Mouse (Mus musculus): ENCODE results near the gene Wdr91. TPM values are rescaled to one million over a fixed set of nuclear protein-coding genes. Genes with fewer than 3 reads are reported as not detected.

Wdr91 gene
- 14.8 to 23.2 TPM (median 20.6 TPM) in 3 replicates for total RNA-seq (2017)

GRCm38 (mm10) chr6:34910371-34911219 is at the start of gene Wdr91:
Gene Wdr91, minus strand, starts transcription at chr6:34910876.
- ATAC-seq (replicated peaks; ENCODE audit: insufficient number of reproducible peaks, low FRiP score, low TSS enrichment, poor library complexity, severe bottlenecking): peak; percentile 86

- ATAC-seq (replicated peaks; ENCODE audit: insufficient number of reproducible peaks, low FRiP score, low TSS enrichment, poor library complexity, severe bottlenecking): no peak
Observed at GRCm38 (mm10) chr6:34959131-34959530, 48.5 kb upstream of the Wdr91 start.

GRCm38 (mm10) chr6:34955862-34956241 is 45.2 kb upstream of the Wdr91 start:
- no peak for ATAC-seq (replicated peaks; ENCODE audit: insufficient number of reproducible peaks, low FRiP score, low TSS enrichment, poor library complexity, severe bottlenecking)

GRCm38 (mm10) chr6:34954926-34955861 is 44.5 kb upstream of the Wdr91 start:
- peak; percentile 76 for ATAC-seq (replicated peaks; ENCODE audit: insufficient number of reproducible peaks, low FRiP score, low TSS enrichment, poor library complexity, severe bottlenecking)

- ATAC-seq (replicated peaks; ENCODE audit: insufficient number of reproducible peaks, low FRiP score, low TSS enrichment, poor library complexity, severe bottlenecking): no peak
Observed at GRCm38 (mm10) chr6:34951956-34952667, 41.4 kb upstream of the Wdr91 start.

- no peak for ATAC-seq (replicated peaks; ENCODE audit: insufficient number of reproducible peaks, low FRiP score, low TSS enrichment, poor library complexity, severe bottlenecking)
Observed at GRCm38 (mm10) chr6:34951518-34951917, 40.8 kb upstream of the Wdr91 start.

GRCm38 (mm10) chr6:34948461-34948860 is 37.8 kb upstream of the Wdr91 start:
- ATAC-seq (replicated peaks; ENCODE audit: insufficient number of reproducible peaks, low FRiP score, low TSS enrichment, poor library complexity, severe bottlenecking): no peak

GRCm38 (mm10) chr6:34946486-34947079 is 35.9 kb upstream of the Wdr91 start:
- no peak for ATAC-seq (replicated peaks; ENCODE audit: insufficient number of reproducible peaks, low FRiP score, low TSS enrichment, poor library complexity, severe bottlenecking)

- ATAC-seq (replicated peaks; ENCODE audit: insufficient number of reproducible peaks, low FRiP score, low TSS enrichment, poor library complexity, severe bottlenecking): no peak
Observed at GRCm38 (mm10) chr6:34943499-34943898, 32.8 kb upstream of the Wdr91 start.

GRCm38 (mm10) chr6:34942446-34942845 is 31.8 kb upstream of the Wdr91 start:
- ATAC-seq (replicated peaks; ENCODE audit: insufficient number of reproducible peaks, low FRiP score, low TSS enrichment, poor library complexity, severe bottlenecking): no peak

GRCm38 (mm10) chr6:34941496-34941895 is 30.8 kb upstream of the Wdr91 start:
- no peak for ATAC-seq (replicated peaks; ENCODE audit: insufficient number of reproducible peaks, low FRiP score, low TSS enrichment, poor library complexity, severe bottlenecking)

GRCm38 (mm10) chr6:34939451-34939850 is 28.8 kb upstream of the Wdr91 start:
- ATAC-seq (replicated peaks; ENCODE audit: insufficient number of reproducible peaks, low FRiP score, low TSS enrichment, poor library complexity, severe bottlenecking): no peak

- no peak for ATAC-seq (replicated peaks; ENCODE audit: insufficient number of reproducible peaks, low FRiP score, low TSS enrichment, poor library complexity, severe bottlenecking)
Observed at GRCm38 (mm10) chr6:34938929-34939325, 28.3 kb upstream of the Wdr91 start.

GRCm38 (mm10) chr6:34938280-34938928 is 27.7 kb upstream of the Wdr91 start:
- no peak for ATAC-seq (replicated peaks; ENCODE audit: insufficient number of reproducible peaks, low FRiP score, low TSS enrichment, poor library complexity, severe bottlenecking)

GRCm38 (mm10) chr6:34936743-34937142 is 26.1 kb upstream of the Wdr91 start:
- no peak for ATAC-seq (replicated peaks; ENCODE audit: insufficient number of reproducible peaks, low FRiP score, low TSS enrichment, poor library complexity, severe bottlenecking)

- no peak for ATAC-seq (replicated peaks; ENCODE audit: insufficient number of reproducible peaks, low FRiP score, low TSS enrichment, poor library complexity, severe bottlenecking)
Observed at GRCm38 (mm10) chr6:34932633-34933032, 22.0 kb upstream of the Wdr91 start.

- no peak for ATAC-seq (replicated peaks; ENCODE audit: insufficient number of reproducible peaks, low FRiP score, low TSS enrichment, poor library complexity, severe bottlenecking)
Observed at GRCm38 (mm10) chr6:34927594-34927993, 16.9 kb upstream of the Wdr91 start.

- peak; percentile 72; the same call in 1 of the 2 replicates for ATAC-seq (replicated peaks; ENCODE audit: insufficient number of reproducible peaks, low FRiP score, low TSS enrichment, poor library complexity, severe bottlenecking)
Observed at GRCm38 (mm10) chr6:34927156-34927555, 16.5 kb upstream of the Wdr91 start.
